Mouse (Mus musculus) heart, adult 2 months (tissue): Measurements from ENCODE around the gene AB124611. TPM values are rescaled to one million over a fixed set of nuclear protein-coding genes. Genes with fewer than 3 reads are reported as not detected.
"Not testable (repeated sequence)": the region's sequence is repeated elsewhere in the genome, so short reads cannot be mapped to it uniquely, and the experiment has no call there.

Source experiments
- DNase-seq, 2 experiments: peaks; one replicate each; pipeline ENCODE4 v3.0.0; 2021
- H3K27ac ChIP-seq: fragments of 200-600 bp; 2 replicates; pipeline ENCODE4 v1.8.1; 2022
- H3K27me3 ChIP-seq: fragments of 200-500 bp; 2 replicates; pipeline ENCODE4 v1.6.1; 2012; ENCODE audit warnings: mild to moderate bottlenecking, low read length, inconsistent platforms, mixed read lengths; ENCODE audit not compliant: control insufficient read depth, insufficient read depth
- H3K36me3 ChIP-seq: fragments of 200-500 bp; 2 replicates; pipeline ENCODE4 v1.6.1; 2012; ENCODE audit warnings: low read length, inconsistent platforms; ENCODE audit not compliant: control insufficient read depth, insufficient read depth
- H3K4me1 ChIP-seq: fragments of 200-500 bp; 2 replicates; pipeline ENCODE4 v1.6.1; 2011; ENCODE audit warnings: low read length; ENCODE audit not compliant: control insufficient read depth, insufficient read depth
- H3K4me3 ChIP-seq: fragments of 200-600 bp; 2 replicates; pipeline ENCODE4 v1.8.1; 2022
- H3K79me2 ChIP-seq: fragments of 200-500 bp; replicated peaks from 2 replicates; pipeline ENCODE4 v1.6.1; 2012; ENCODE audit warnings: mild to moderate bottlenecking, inconsistent platforms, low read length, moderate library complexity, mixed read lengths; ENCODE audit not compliant: control insufficient read depth, insufficient read depth
- H3K9ac ChIP-seq: fragments of 200-500 bp; 2 replicates; pipeline ENCODE4 v1.6.1; 2012; ENCODE audit warnings: low read depth, mild to moderate bottlenecking, control low read depth, inconsistent platforms, low read length, mixed read lengths
- CTCF ChIP-seq: fragments of 200-600 bp; IDR thresholded peaks from 2 replicates; pipeline ENCODE4 v1.8.1; 2022; ENCODE audit warnings: antibody characterized with exemption, mild to moderate bottlenecking, moderate library complexity
- EP300 ChIP-seq: fragments of 200-500 bp; IDR thresholded peaks from 2 replicates; pipeline ENCODE4 v1.6.1; 2011; ENCODE audit warnings: low read depth, low read length, control low read depth; ENCODE audit not compliant: insufficient read depth
- POLR2A ChIP-seq: fragments of 200-500 bp; IDR thresholded peaks from 2 replicates; pipeline ENCODE4 v1.6.1; 2011; ENCODE audit warnings: mild to moderate bottlenecking, low read depth, low read length, control low read depth; ENCODE audit not compliant: insufficient read depth
- WGBS: fragments of 180-500 bp; shearing (Covaris S2); methylation state at CpG from one replicate; pipeline ENCODE4 v1.1.7; 2018; 5-methylcytosine and 5-hydroxymethylcytosine counted together
- intact Hi-C: fragments of 180-260 bp; cut with DNase I; formaldehyde crosslinking; loops from one replicate; pipeline ENCODE4 v1.15.1; 2025
- long read RNA-seq: library from polyadenylated mRNA; stranded (forward); transcript quantifications from one replicate; pipeline ENCODE4 v2.0.0, GENCODE M21; 2021
- polyA plus RNA-seq: library from polyadenylated mRNA; depleted of rRNA; stranded (reverse); fragments of >200 nt; gene quantifications from 2 replicates; pipeline ENCODE4 v1.2.3, GENCODE M21; 2012; rRNA removed
- total RNA-seq, 2 experiments: library from RNA; stranded (reverse); gene quantifications; 2 replicates each; pipeline ENCODE4 v1.2.3; 2021

Gene AB124611
- 1 to 10 TPM; 1.4 to 2.4 TPM for total RNA-seq
- 1.5 TPM in 2 replicates for polyA plus RNA-seq
- long read RNA-seq, partial matches to known transcripts = 0 of 1 reads
- long read RNA-seq, other reads (novel, unspliced or antisense) = 0 of 1 reads

GRCm38 (mm10) chr9:21525937-21526633, at the start of gene AB124611:
TSS of gene AB124611 (plus strand) at chr9:21526176.
- DNase-seq = peak; percentile 53 to 74
- WGBS = 52% methylated on average over 14 of the region's 14 CpGs
- peak within 1 kb of the TSS; percentile 12; the same call in 1 of the 2 replicates for H3K27ac ChIP-seq
- H3K9ac ChIP-seq = no peak within 1 kb of the TSS
- no peaks in the 10 kb centered on the region for H3K4me1 ChIP-seq
- no peaks in the 10 kb centered on the region for H3K79me2 ChIP-seq
- H3K36me3 ChIP-seq = no peaks in the 10 kb centered on the region
- H3K27me3 ChIP-seq = no peaks in the 10 kb centered on the region
- H3K4me3 ChIP-seq = no peak within 1 kb of the TSS
- intact Hi-C loops = no loop called here
- no peak for TF ChIP-seq POLR2A
- TF ChIP-seq CTCF = no peak
- no peak for TF ChIP-seq EP300

DNA sequence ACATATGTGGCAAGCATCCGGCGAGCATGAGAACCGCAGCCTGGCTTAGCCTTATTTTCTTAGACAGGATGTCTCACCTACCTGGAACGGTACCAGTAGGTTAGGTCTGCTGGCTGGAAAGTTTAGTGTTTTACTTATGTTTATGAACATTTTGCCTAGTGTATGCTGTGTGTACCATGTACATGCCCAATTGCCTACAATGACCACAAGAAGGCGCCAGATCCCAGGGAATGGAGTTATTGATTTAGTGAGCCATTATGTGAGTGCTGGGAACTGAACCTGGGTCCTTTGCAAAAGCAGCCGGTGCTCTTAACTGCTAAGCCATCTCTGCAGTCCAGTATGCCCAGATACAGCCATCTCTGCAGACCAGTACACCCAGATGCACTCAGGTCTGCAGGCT, 48.3 kb upstream of the AB124611 start:
- Histone ChIP-seq H3K27ac (no peak overlapping the region), H3K36me3 (no peaks in the 10 kb centered on the region), H3K79me2 (no peaks in the 10 kb centered on the region), H3K4me3 (no peak overlapping the region), H3K9ac (no peak overlapping the region), H3K4me1 (no peaks in the 10 kb centered on the region), H3K27me3 (no peaks in the 10 kb centered on the region)
- WGBS = 97% methylated on average over 6 of the region's 6 CpGs
- intact Hi-C loops = no loop called here
- TF ChIP-seq CTCF = peak; percentile 29; the same call in 1 of the 2 replicates
- TF ChIP-seq EP300 = no peak
- no peak for DNase-seq

DNA sequence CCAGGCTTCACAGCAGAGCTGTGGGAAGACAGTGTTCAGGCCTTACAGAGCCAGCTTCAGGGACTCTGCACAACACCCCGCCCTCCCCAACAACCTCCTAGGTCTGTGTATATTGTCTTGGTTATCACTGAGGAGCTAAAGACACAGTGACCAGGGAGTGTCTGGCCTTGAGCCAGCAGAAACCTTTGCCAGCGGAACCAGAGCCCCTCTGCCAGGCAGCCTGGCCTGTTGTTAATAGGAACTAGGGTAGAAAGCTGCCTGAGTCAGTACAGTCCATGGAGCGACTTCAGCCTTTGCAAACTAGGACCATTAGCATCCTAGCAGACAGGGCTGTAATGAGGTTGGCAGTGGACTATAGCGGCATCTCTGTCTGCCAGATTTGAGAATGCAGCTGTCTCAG, 41.9 kb upstream of the AB124611 start:
- 70% methylated on average over 4 of the region's 4 CpGs for WGBS
- TF ChIP-seq EP300 = no peak
- no peak for TF ChIP-seq POLR2A
- TF ChIP-seq CTCF = no peak
- H3K4me3 ChIP-seq = no peak overlapping the region
- no peaks in the 10 kb centered on the region for H3K36me3 ChIP-seq
- H3K27ac ChIP-seq = no peak overlapping the region
- no peaks in the 10 kb centered on the region for H3K79me2 ChIP-seq
- no peak for DNase-seq
- no peaks in the 10 kb centered on the region for H3K4me1 ChIP-seq
- H3K9ac ChIP-seq = no peak overlapping the region
- intact Hi-C loops = no loop called here
- H3K27me3 ChIP-seq = no peaks in the 10 kb centered on the region

GRCm38 (mm10) chr9:21488246-21488645, 37.7 kb upstream of the AB124611 start:
- H3K36me3 ChIP-seq, intact Hi-C loops, H3K27ac ChIP-seq, H3K4me3 ChIP-seq, H3K27me3 ChIP-seq, H3K4me1 ChIP-seq, DNase-seq, H3K9ac ChIP-seq, H3K79me2 ChIP-seq: not testable (repeated sequence)
- 83% methylated on average over 1 of the region's 2 CpGs for WGBS

DNA sequence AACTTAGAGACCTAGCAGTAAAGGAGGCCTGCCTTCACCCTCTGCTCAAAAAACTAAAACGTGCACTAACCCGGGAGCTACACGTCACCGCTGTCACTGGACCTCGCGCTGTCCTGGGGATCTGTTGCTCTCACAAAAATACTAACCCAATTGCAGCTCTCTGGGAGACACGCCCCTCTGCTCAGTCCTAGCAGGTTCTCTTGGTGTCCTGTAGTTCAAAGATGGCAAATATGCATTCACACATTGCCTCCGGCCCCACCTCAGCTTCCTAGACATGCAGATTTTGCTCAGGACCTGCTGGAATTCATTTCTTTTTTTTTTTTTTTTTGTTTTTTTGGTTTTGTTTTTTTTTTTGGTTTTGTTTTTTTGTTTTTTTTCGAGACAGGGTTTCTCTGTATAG, 35.3 kb upstream of the AB124611 start:
- Histone ChIP-seq H3K79me2 (no peaks in the 10 kb centered on the region), H3K27me3 (no peaks in the 10 kb centered on the region), H3K4me1 (no peaks in the 10 kb centered on the region), H3K36me3 (no peaks in the 10 kb centered on the region), H3K4me3 (no peak overlapping the region), H3K27ac (no peak overlapping the region), H3K9ac (no peak overlapping the region)
- no peak for TF ChIP-seq EP300
- no peak for TF ChIP-seq CTCF
- TF ChIP-seq POLR2A = no peak
- intact Hi-C loops = no loop called here
- WGBS = 91% methylated on average over 9 of the region's 9 CpGs
- no peak for DNase-seq

DNA sequence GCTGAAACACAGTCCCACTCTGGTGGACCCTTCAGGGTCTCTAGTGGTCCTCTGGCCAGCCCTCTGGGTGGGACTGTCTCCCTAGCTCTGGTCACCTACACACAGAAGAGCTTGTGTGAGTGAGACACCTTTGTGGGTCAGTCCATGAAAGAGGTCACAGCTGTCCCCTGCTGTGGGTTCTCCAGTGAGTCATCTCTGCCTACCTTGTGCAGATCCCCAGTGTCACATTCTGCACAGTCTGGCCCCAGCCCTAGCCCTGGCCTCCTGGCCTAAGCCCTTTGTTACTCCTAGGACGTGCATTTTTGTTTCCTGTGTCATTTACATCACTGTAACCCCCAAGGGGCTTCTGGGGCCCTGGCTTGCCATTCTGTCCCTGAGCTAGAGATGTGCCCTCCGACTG, 32.1 kb upstream of the AB124611 start:
- Histone ChIP-seq H3K79me2 (no peaks in the 10 kb centered on the region), H3K36me3 (no peaks in the 10 kb centered on the region), H3K4me1 (peaks cover 2% of the 10 kb centered on the region; the same call in 1 of the 2 replicates), H3K27me3 (no peaks in the 10 kb centered on the region), H3K9ac (no peak overlapping the region), H3K27ac (no peak overlapping the region), H3K4me3 (no peak overlapping the region)
- intact Hi-C loops = no loop called here
- TF ChIP-seq CTCF (no peak), EP300 (no peak), POLR2A (no peak)
- WGBS = 66% methylated on average over 2 of the region's 2 CpGs
- no peak for DNase-seq
